Mouse (Mus musculus) CH12.LX (cell line): Measurements from ENCODE around the gene Kremen2. TPM values are rescaled to one million over a fixed set of nuclear protein-coding genes. Genes with fewer than 3 reads are reported as not detected.
"Not testable (repeated sequence)": the region's sequence is repeated elsewhere in the genome, so short reads cannot be mapped to it uniquely, and the experiment has no call there.

Experiments used
- DNase-seq: peaks from one replicate; pipeline ENCODE4 v3.0.0-alpha.2; 2013; ENCODE audit errors: extremely low read depth
- H3K27ac ChIP-seq: 2 replicates; pipeline ENCODE4 v1.5.1; 2012; ENCODE audit warnings: low read depth, mild to moderate bottlenecking, control low read depth, moderate library complexity; ENCODE audit not compliant: insufficient read depth
- H3K27me3 ChIP-seq: replicated peaks from 2 replicates; pipeline ENCODE3; 2012; ENCODE audit warnings: inconsistent platforms
- H3K36me3 ChIP-seq, 2 experiments: replicated peaks in 1 of 2; 2 replicates each; pipeline versions ENCODE3 to v1.6.1; 2012; ENCODE audit warnings: inconsistent platforms in 1 of 2, low read length in 1 of 2, mild to moderate bottlenecking in 1 of 2, mixed read lengths in 1 of 2, moderate library complexity in 1 of 2; ENCODE audit not compliant: control insufficient read depth in 1 of 2, insufficient read depth in 1 of 2
- H3K4me1 ChIP-seq, 2 experiments: 2 replicates each; pipeline ENCODE4 v1.6.1; 2012; ENCODE audit warnings: inconsistent platforms in 1 of 2, moderate library complexity in 1 of 2; ENCODE audit not compliant: insufficient read depth in 2 of 2, control insufficient read depth in 1 of 2
- H3K4me2 ChIP-seq: 2 replicates; pipeline ENCODE4 v1.6.1; 2012; ENCODE audit warnings: low read depth, mild to moderate bottlenecking, control low read depth; ENCODE audit not compliant: poor library complexity, insufficient read depth, severe bottlenecking
- H3K4me3 ChIP-seq, 3 experiments: fragments of 150-350 bp in 1 of 3; sonication (generic) in 1 of 3; replicated peaks in 1 of 3; 2 replicates each; pipeline versions ENCODE3 to v1.5.1; 2011 to 2012; ENCODE audit warnings: low read depth in 2 of 3, low read length in 2 of 3, mild to moderate bottlenecking in 2 of 3, moderate library complexity in 2 of 3, control low read depth in 1 of 3, improper control_type of control experiment in 1 of 3, inconsistent platforms in 1 of 3, mixed read lengths in 1 of 3; ENCODE audit not compliant: poor library complexity in 1 of 3
- H3K79me2 ChIP-seq: replicated peaks from 2 replicates; pipeline ENCODE4 v1.6.1; 2012; ENCODE audit warnings: mild to moderate bottlenecking, moderate library complexity; ENCODE audit not compliant: control insufficient read depth, poor library complexity, insufficient read depth, severe bottlenecking; ENCODE audit errors: extremely low read depth
- H3K9ac ChIP-seq: 2 replicates; pipeline ENCODE4 v1.6.1; 2012; ENCODE audit warnings: low read depth, mild to moderate bottlenecking, control low read depth, moderate library complexity; ENCODE audit not compliant: insufficient read depth
- H3K9me3 ChIP-seq: replicated peaks from 2 replicates; pipeline ENCODE3; 2012; ENCODE audit warnings: low read length, inconsistent platforms, mixed read lengths
- CTCF ChIP-seq, 2 experiments: IDR thresholded peaks in 1 of 2; conservative IDR thresholded peaks in 1 of 2; 2 replicates each; pipeline ENCODE4 v1.5.1; 2011 to 2012; ENCODE audit warnings: low read depth in 2 of 2, low read length in 2 of 2, improper control_type of control experiment in 1 of 2, inconsistent platforms in 1 of 2, mild to moderate bottlenecking in 1 of 2, moderate library complexity in 1 of 2
- ELF1 ChIP-seq: IDR thresholded peaks from 2 replicates; pipeline ENCODE4 v1.6.1; 2014; ENCODE audit warnings: low read depth, mild to moderate bottlenecking, inconsistent platforms, low read length, improper control_type of control experiment
- EP300 ChIP-seq: IDR thresholded peaks from 2 replicates; pipeline ENCODE4 v1.6.1; 2011; ENCODE audit warnings: low read length, improper control_type of control experiment
- GABPA ChIP-seq: IDR thresholded peaks from 2 replicates; pipeline ENCODE4 v1.6.1; 2012; ENCODE audit warnings: low read depth, low read length, improper control_type of control experiment, inconsistent platforms; ENCODE audit not compliant: insufficient replicate concordance
- HCFC1 ChIP-seq: IDR thresholded peaks from 2 replicates; pipeline ENCODE4 v1.6.1; 2012; ENCODE audit warnings: low read depth, mild to moderate bottlenecking, inconsistent platforms, low read length, improper control_type of control experiment
- IRF4 ChIP-seq: IDR thresholded peaks from 2 replicates; pipeline ENCODE4 v1.6.1; 2014; ENCODE audit warnings: low read depth, mild to moderate bottlenecking, inconsistent platforms, low read length, improper control_type of control experiment
- JUN ChIP-seq: IDR thresholded peaks from 2 replicates; pipeline ENCODE4 v1.6.1; 2011; ENCODE audit warnings: low read depth, mild to moderate bottlenecking, low read length, improper control_type of control experiment, moderate library complexity; ENCODE audit not compliant: insufficient read depth
- JUND ChIP-seq: conservative IDR thresholded peaks from 2 replicates; pipeline ENCODE4 v1.6.1; 2011; ENCODE audit warnings: low read depth, low read length, improper control_type of control experiment
- MAFK ChIP-seq: IDR thresholded peaks from 2 replicates; pipeline ENCODE4 v1.6.1; 2011; ENCODE audit warnings: low read length, improper control_type of control experiment; ENCODE audit not compliant: insufficient replicate concordance
- MAX ChIP-seq: IDR thresholded peaks from 2 replicates; pipeline ENCODE4 v1.6.1; 2011; ENCODE audit warnings: low read length, improper control_type of control experiment
- MEF2A ChIP-seq: IDR thresholded peaks from 2 replicates; pipeline ENCODE4 v1.6.1; 2014; ENCODE audit warnings: low read depth, mild to moderate bottlenecking, inconsistent platforms, low read length, improper control_type of control experiment, borderline replicate concordance
- MXI1 ChIP-seq: IDR thresholded peaks from 2 replicates; pipeline ENCODE4 v1.6.1; 2011; ENCODE audit warnings: mild to moderate bottlenecking, low read depth, low read length, improper control_type of control experiment
- MYC ChIP-seq: IDR thresholded peaks from 2 replicates; pipeline ENCODE4 v1.6.1; 2011; ENCODE audit warnings: low read depth, mild to moderate bottlenecking, improper control_type of control experiment, low read length
- PAX5 ChIP-seq: IDR thresholded peaks from 2 replicates; pipeline ENCODE4 v1.6.1; 2012; ENCODE audit warnings: low read length, inconsistent platforms, mixed read lengths
- RAD21 ChIP-seq: IDR thresholded peaks from 2 replicates; pipeline ENCODE4 v1.6.1; 2011; ENCODE audit warnings: low read depth, mild to moderate bottlenecking, low read length, improper control_type of control experiment, moderate library complexity
- RCOR1 ChIP-seq: conservative IDR thresholded peaks from 2 replicates; pipeline ENCODE4 v1.6.1; 2012; ENCODE audit warnings: low read depth, mild to moderate bottlenecking, inconsistent platforms, low read length, improper control_type of control experiment
- TBP ChIP-seq: conservative IDR thresholded peaks from 2 replicates; pipeline ENCODE4 v1.6.1; 2011; ENCODE audit warnings: low read depth, low read length, improper control_type of control experiment
- USF2 ChIP-seq: conservative IDR thresholded peaks from 2 replicates; pipeline ENCODE4 v1.6.1; 2011; ENCODE audit warnings: low read depth, low read length, improper control_type of control experiment
- ZC3H11A ChIP-seq: IDR thresholded peaks from 2 replicates; pipeline ENCODE4 v1.6.1; 2012; ENCODE audit warnings: low read depth, mild to moderate bottlenecking, inconsistent platforms, low read length, improper control_type of control experiment
- ZKSCAN1 ChIP-seq: IDR thresholded peaks from 2 replicates; pipeline ENCODE4 v1.6.1; 2012; ENCODE audit warnings: low read depth, inconsistent platforms, low read length, improper control_type of control experiment, borderline replicate concordance
- ZMIZ1 ChIP-seq: IDR thresholded peaks from 2 replicates; pipeline ENCODE4 v1.6.1; 2012; ENCODE audit warnings: low read depth, mild to moderate bottlenecking, inconsistent platforms, low read length, improper control_type of control experiment
- dilution Hi-C: fragments of 300-500 bp; cut with MboI; formaldehyde crosslinking; loops from 2 replicates; pipeline ENCODE4 v1.14.3; 2020; ENCODE audit warnings: low sequenced_read_pairs; ENCODE audit not compliant: extremely low pct_unique_long_range_greater_than_20kb, extremely low pct_ligation_motif_present
- in situ Hi-C: fragments of 300-500 bp; cut with MboI; formaldehyde crosslinking; loops from 3 replicates; pipeline ENCODE4 v1.14.3; 2019; ENCODE audit warnings: low sequenced_read_pairs, low pct_ligation_motif_present, low pct_unique_long_range_greater_than_20kb, mixed read lengths
- polyA plus RNA-seq: library from polyadenylated mRNA; unstranded; fragments of >175 nt; gene quantifications from 2 replicates; pipeline ENCODE4 v1.2.1, GENCODE M21; 2012; ENCODE audit warnings: low read depth; ENCODE audit not compliant: insufficient read length
- total RNA-seq, 2 experiments: library from RNA; depleted of rRNA; stranded (reverse); fragments of 300-350 nt in 1 of 2; fragments of >200 nt in 1 of 2; gene quantifications; 2 replicates each; pipeline ENCODE4 v1.2.3; 2012 to 2014

Gene Kremen2
- total and polyA plus RNA-seq, 3 experiments: 0.21 to 0.55 (median 0.23) TPM

- TF ChIP-seq MAX: no peak
- peak; percentile 87 to 99 for TF ChIP-seq CTCF (conservative IDR thresholded peaks at IDR 0.05 in 1 of 2, IDR thresholded peaks at IDR 0.05 in 1 of 2; ENCODE audit: low read depth in 2 of 2, low read length in 2 of 2)
- TF ChIP-seq ZKSCAN1: no peak
- TF ChIP-seq USF2: no peak
- no peak for TF ChIP-seq MAFK
- TF ChIP-seq MXI1: no peak; the same call in 1 of the 2 replicates
- no peak for TF ChIP-seq ZMIZ1
- TF ChIP-seq RAD21: peak; percentile 97
- no peak for TF ChIP-seq EP300
- TF ChIP-seq MYC: 0 out of 2 replicates have a peak, but pooled peaks have one; percentile 27
- TF ChIP-seq ZC3H11A: peak; percentile 47; the same call in 1 of the 2 replicates
- no peak for TF ChIP-seq PAX5
- TF ChIP-seq ELF1: peak; percentile 5; the same call in 1 of the 2 replicates
- no peak for TF ChIP-seq RCOR1
- TF ChIP-seq JUN: no peak
- TF ChIP-seq JUND: no peak
Measured at GRCm38 (mm10) chr17:23774090-23774489, 28.5 kb upstream of the Kremen2 start (continued).

- Histone ChIP-seq H3K9me3 (no peaks in the 10 kb centered on the region), H3K4me2 (no peak overlapping the region), H3K27ac (no peak overlapping the region), H3K4me3 (no peak overlapping the region), H3K79me2 (0 out of 2 replicates have a peak, but pooled peaks cover 4% of the 10 kb centered on the region), H3K4me1 (peaks cover 5 to 28% of the 10 kb centered on the region in 2 experiments; a peak in 3 of 4 replicates), H3K36me3 (peaks cover 0 to 4% of the 10 kb centered on the region in 2 experiments), H3K9ac (no peak overlapping the region), H3K27me3 (no peaks in the 10 kb centered on the region)
- in situ Hi-C loops: loop anchor here (5.0 to 10.0 kb wide), 2 partner anchors 34 to 191 kb away; no protein-coding TSS in a partner anchor
- DNase-seq: no peak
- TF ChIP-seq TBP (no peak), ELF1 (no peak), CTCF (conservative IDR thresholded peaks at IDR 0.05 in 1 of 2, IDR thresholded peaks at IDR 0.05 in 1 of 2; ENCODE audit: low read depth in 2 of 2, low read length in 2 of 2) (no peak), IRF4 (no peak), ZMIZ1 (no peak), MEF2A (no peak), USF2 (no peak), MAFK (no peak), HCFC1 (no peak), GABPA (no peak)
- TF ChIP-seq, all 38 proteins: peak for 0
- dilution Hi-C loops: no loop called here
Measured at GRCm38 (mm10) chr17:23773676-23774075, 28.0 kb upstream of the Kremen2 start.

- H3K4me2 ChIP-seq: peak overlapping the region; percentile 84; the same call in 1 of the 2 replicates
- peaks cover 4 to 23% of the 10 kb centered on the region in 2 experiments; a peak in 3 of 4 replicates for H3K4me1 ChIP-seq
- H3K4me3 ChIP-seq, H3K79me2 ChIP-seq, H3K27ac ChIP-seq, dilution Hi-C loops, H3K27me3 ChIP-seq, H3K9me3 ChIP-seq, DNase-seq: not testable (repeated sequence)
- H3K36me3 ChIP-seq: peaks cover 0 to 10% of the 10 kb centered on the region in 2 experiments
- H3K9ac ChIP-seq: 0 out of 2 replicates have a peak overlapping the region, but pooled peaks have one; percentile 23
- in situ Hi-C loops: loop anchor here (5.0 to 10.0 kb wide), 2 partner anchors 35 to 193 kb away; no protein-coding TSS in a partner anchor
Measured at GRCm38 (mm10) chr17:23772219-23772556, 26.6 kb upstream of the Kremen2 start.
